Mouse (Mus musculus) adipose tissue, adult 10 weeks (tissue): Measurements from ENCODE around the gene Ankrd11. TPM values are rescaled to one million over a fixed set of nuclear protein-coding genes. Genes with fewer than 3 reads are reported as not detected.

Source experiments
- polyA plus RNA-seq: library from polyadenylated mRNA; stranded (reverse); fragments of 350-450 nt; fragmentation: Illumina TruSeq; extraction: RNeasy Lipid Tissue Mini Kit (QIAGEN cat#74804); gene quantifications from one replicate; pipeline ENCODE4 v1.2.3, GENCODE M21; 2014; ENCODE audit warnings: low read depth, low replicate concordance

Ankrd11 gene
- polyA plus RNA-seq, result 50.9 TPM

GRCm38 (mm10) chr8:123042158-123042973 is at the start of gene Ankrd11:
TSS of gene Ankrd11 (minus strand) at chr8:123042277.

GRCm38 (mm10) chr8:123062721-123063120 is 20.6 kb upstream of the Ankrd11 start, which contains the start of gene Spg7:
TSS of gene Spg7 (plus strand) at chr8:123062942.

GRCm38 (mm10) chr8:122847829-122848561 is 194.1 kb downstream of the Ankrd11 start, which contains the start of gene Cdh15:
TSS of gene Cdh15 (plus strand) at chr8:122847966.

Other genes starting within 250 kb of the Ankrd11 start
- not detected for gene Cdh15, start 194.3 kb downstream of the Ankrd11 start, polyA plus RNA-seq
- 79.3 TPM for gene Spg7, start 20.7 kb upstream of the Ankrd11 start, polyA plus RNA-seq
- 1,154 TPM for gene Rpl13, start 60.1 kb upstream of the Ankrd11 start, polyA plus RNA-seq
- 2.2 TPM for gene Cpne7, start 75.1 kb upstream of the Ankrd11 start, polyA plus RNA-seq
- 48.9 TPM for gene Sult5a1, start 116.0 kb upstream of the Ankrd11 start, polyA plus RNA-seq
- 79.5 TPM for gene Dpep1, start 144.0 kb upstream of the Ankrd11 start, polyA plus RNA-seq
- 103 TPM for gene Chmp1a, start 170.5 kb upstream of the Ankrd11 start, polyA plus RNA-seq
- gene Spata33, start 170.6 kb upstream of the Ankrd11 start, polyA plus RNA-seq, result 30.3 TPM
- 53.8 TPM for gene Cdk10, start 182.6 kb upstream of the Ankrd11 start, polyA plus RNA-seq
- 8.1 TPM for gene Spata2l, start 194.0 kb upstream of the Ankrd11 start, polyA plus RNA-seq
- 19.5 TPM for gene Zfp276, start 211.9 kb upstream of the Ankrd11 start, polyA plus RNA-seq
- 21.3 TPM for gene Vps9d1, start 212.1 kb upstream of the Ankrd11 start, polyA plus RNA-seq